Mouse (Mus musculus) liver, postnatal 0 days (tissue): Measurements from ENCODE around the gene Wdr93. TPM values are rescaled to one million over a fixed set of nuclear protein-coding genes. Genes with fewer than 3 reads are reported as not detected.

Experiments
- ATAC-seq: fragments of 200-750 bp; cut with Nextera tagmentation; 2 replicates; pipeline ENCODE4 v1.8.0; 2017; ENCODE audit warnings: mild to moderate bottlenecking, moderate library complexity
- DNase-seq: peaks from one replicate; pipeline ENCODE4 v3.0.0-alpha.2; 2016
- H3K27ac ChIP-seq: fragments of 300-500 bp; sonication (generic); 2 replicates; pipeline ENCODE4 v1.5.1; 2014; ENCODE audit warnings: antibody characterized with exemption, moderate library complexity, mild to moderate bottlenecking, low read depth
- H3K27me3 ChIP-seq: fragments of 300-500 bp; sonication (generic); 2 replicates; pipeline ENCODE4 v1.6.1; 2014; ENCODE audit warnings: low read length, control low read depth, mixed read lengths; ENCODE audit not compliant: insufficient read depth
- H3K36me3 ChIP-seq: fragments of 300-500 bp; sonication (generic); replicated peaks from 2 replicates; pipeline ENCODE4 v1.6.1; 2014; ENCODE audit warnings: mild to moderate bottlenecking, control low read depth, low read length, moderate library complexity, mixed read lengths; ENCODE audit not compliant: insufficient read depth
- H3K4me1 ChIP-seq: fragments of 300-500 bp; sonication (generic); 2 replicates; pipeline ENCODE4 v1.6.1; 2014; ENCODE audit warnings: antibody characterized with exemption, mild to moderate bottlenecking, control low read depth; ENCODE audit not compliant: insufficient read depth
- H3K4me2 ChIP-seq: fragments of 300-500 bp; sonication (generic); 2 replicates; pipeline ENCODE4 v1.6.1; 2014; ENCODE audit warnings: low read depth, mild to moderate bottlenecking, low read length, moderate library complexity, mixed read lengths
- H3K4me3 ChIP-seq: fragments of 300-500 bp; sonication (generic); 2 replicates; pipeline ENCODE4 v1.5.1; 2014; ENCODE audit warnings: low read depth, low read length
- H3K9ac ChIP-seq: fragments of 300-500 bp; sonication (generic); replicated peaks from 2 replicates; pipeline ENCODE4 v1.6.1; 2014; ENCODE audit warnings: mild to moderate bottlenecking, moderate library complexity
- H3K9me3 ChIP-seq: fragments of 300-500 bp; sonication (generic); 2 replicates; pipeline ENCODE4 v1.6.1; 2016; ENCODE audit warnings: mild to moderate bottlenecking, control low read depth, low read length, mixed read lengths
- CTCF ChIP-seq: sonication (generic); IDR thresholded peaks from 2 replicates; pipeline ENCODE4 v1.5.1; 2016; ENCODE audit warnings: antibody characterized with exemption, low read depth
- EP300 ChIP-seq: IDR thresholded peaks from 2 replicates; pipeline ENCODE4 v1.6.1; 2016; ENCODE audit warnings: antibody characterized with exemption, low read depth, mild to moderate bottlenecking
- WGBS: fragments of 180-500 bp; shearing (Covaris S2); extraction: QIAGEN DNeasy Blood & Tissue Kit; methylation state at CpG from one replicate; pipeline ENCODE4 v1.1.7; 2014; ENCODE audit not compliant: insufficient replicate concordance; 5-methylcytosine and 5-hydroxymethylcytosine counted together
- polyA plus RNA-seq: library from polyadenylated mRNA; unstranded; fragments of >200 nt; fragmentation: Nextera tagmentation; extraction: Ambion mirVana; gene quantifications from 2 replicates; pipeline ENCODE4 v1.2.1, GENCODE M21; 2015

Gene Wdr93
- polyA plus RNA-seq, 1 experiment from 2014 or later, result 0.11 TPM

GRCm38 (mm10) chr7:79819996-79820395 lies 77.0 kb downstream of the Wdr93 start:
- Histone ChIP-seq H3K4me2 (no peak overlapping the region), H3K27me3 (no peaks in the 10 kb centered on the region), H3K4me1 (no peaks in the 10 kb centered on the region), H3K27ac (no peak overlapping the region), H3K36me3 (peaks cover 6% of the 10 kb centered on the region; the same call in 1 of the 2 replicates), H3K9ac (no peak overlapping the region), H3K4me3 (no peak overlapping the region), H3K9me3 (no peaks in the 10 kb centered on the region; the same call in 1 of the 2 replicates)
- ATAC-seq, result no peak
- WGBS, result 63% methylated on average over 11 of the region's 11 CpGs
- no peak for DNase-seq
- TF ChIP-seq CTCF (no peak), EP300 (no peak)

GRCm38 (mm10) chr7:79822092-79822695 lies 79.2 kb downstream of the Wdr93 start:
- ATAC-seq, result no peak
- no peak overlapping the region for H3K4me2 ChIP-seq
- no peaks in the 10 kb centered on the region for H3K4me1 ChIP-seq
- H3K4me3 ChIP-seq, result no peak overlapping the region
- DNase-seq, result no peak
- no peak overlapping the region for H3K9ac ChIP-seq
- no peaks in the 10 kb centered on the region; the same call in 1 of the 2 replicates for H3K9me3 ChIP-seq
- H3K27me3 ChIP-seq, result no peaks in the 10 kb centered on the region
- H3K36me3 ChIP-seq, result peaks cover 12% of the 10 kb centered on the region; the same call in 1 of the 2 replicates
- no peak overlapping the region for H3K27ac ChIP-seq
- no peak for TF ChIP-seq CTCF
- no peak for TF ChIP-seq EP300
- 61% methylated on average over 12 of the region's 12 CpGs for WGBS

- no peaks in the 10 kb centered on the region for H3K4me1 ChIP-seq
- H3K27me3 ChIP-seq, result no peaks in the 10 kb centered on the region
- WGBS, result 72% methylated on average over 3 of the region's 3 CpGs
- H3K4me3 ChIP-seq, result no peak overlapping the region
- peaks cover 12% of the 10 kb centered on the region; the same call in 1 of the 2 replicates for H3K36me3 ChIP-seq
- TF ChIP-seq EP300 (no peak), CTCF (no peak)
- DNase-seq (no peak), ATAC-seq (no peak)
- no peak overlapping the region for H3K9ac ChIP-seq
- no peak overlapping the region for H3K4me2 ChIP-seq
- H3K27ac ChIP-seq, result no peak overlapping the region
- H3K9me3 ChIP-seq, result no peaks in the 10 kb centered on the region; the same call in 1 of the 2 replicates
These were observed 85.4 kb downstream of the Wdr93 start for GRCm38 (mm10) chr7:79828341-79828740.

GRCm38 (mm10) chr7:79831145-79831544 lies 88.2 kb downstream of the Wdr93 start:
- no peak overlapping the region for H3K4me3 ChIP-seq
- no peak for ATAC-seq
- DNase-seq, result no peak
- 0 out of 2 replicates have a peak, but pooled peaks cover 2% of the 10 kb centered on the region for H3K36me3 ChIP-seq
- no peaks in the 10 kb centered on the region for H3K9me3 ChIP-seq
- no peak overlapping the region for H3K27ac ChIP-seq
- no peaks in the 10 kb centered on the region for H3K4me1 ChIP-seq
- 54% methylated on average over 6 of the region's 6 CpGs for WGBS
- H3K27me3 ChIP-seq, result no peaks in the 10 kb centered on the region
- H3K9ac ChIP-seq, result no peak overlapping the region
- TF ChIP-seq EP300 (no peak), CTCF (no peak)
- no peak overlapping the region for H3K4me2 ChIP-seq

GRCm38 (mm10) chr7:79831585-79831984 lies 88.6 kb downstream of the Wdr93 start:
- 55% methylated on average over 6 of the region's 6 CpGs for WGBS
- Histone ChIP-seq H3K9ac (no peak overlapping the region), H3K27ac (no peak overlapping the region), H3K27me3 (no peaks in the 10 kb centered on the region), H3K36me3 (0 out of 2 replicates have a peak, but pooled peaks cover 2% of the 10 kb centered on the region), H3K4me2 (no peak overlapping the region), H3K4me1 (no peaks in the 10 kb centered on the region), H3K4me3 (no peak overlapping the region), H3K9me3 (no peaks in the 10 kb centered on the region)
- DNase-seq (no peak), ATAC-seq (no peak)
- TF ChIP-seq EP300, result no peak
- TF ChIP-seq CTCF, result no peak

- no peaks in the 10 kb centered on the region for H3K9me3 ChIP-seq
- no peak overlapping the region for H3K4me2 ChIP-seq
- ATAC-seq (no peak), DNase-seq (no peak)
- TF ChIP-seq EP300 (no peak), CTCF (no peak)
- no peak overlapping the region for H3K27ac ChIP-seq
- no peaks in the 10 kb centered on the region for H3K27me3 ChIP-seq
- H3K36me3 ChIP-seq, result 0 out of 2 replicates have a peak, but pooled peaks cover 2% of the 10 kb centered on the region
- H3K4me1 ChIP-seq, result no peaks in the 10 kb centered on the region
- H3K4me3 ChIP-seq, result no peak overlapping the region
- H3K9ac ChIP-seq, result no peak overlapping the region
These were observed 90.0 kb downstream of the Wdr93 start for GRCm38 (mm10) chr7:79832980-79833379.

GRCm38 (mm10) chr7:79835196-79835595 lies 92.2 kb downstream of the Wdr93 start:
- Histone ChIP-seq H3K27me3 (no peaks in the 10 kb centered on the region), H3K27ac (no peak overlapping the region), H3K4me1 (no peaks in the 10 kb centered on the region), H3K4me2 (no peak overlapping the region), H3K4me3 (no peak overlapping the region), H3K9me3 (no peaks in the 10 kb centered on the region), H3K36me3 (0 out of 2 replicates have a peak, but pooled peaks cover 2% of the 10 kb centered on the region), H3K9ac (no peak overlapping the region)
- no peak for DNase-seq
- WGBS, result 91% methylated on average over 6 of the region's 6 CpGs
- ATAC-seq, result no peak
- TF ChIP-seq EP300, result no peak
- TF ChIP-seq CTCF, result no peak

Other genes with a start within 250 kb of the Wdr93 start
- 0.20 TPM in 1 of 2 replicates, not detected in the other for gene Rhcg, start 125.5 kb upstream of the Wdr93 start, polyA plus RNA-seq
- gene Ticrr, start 83.0 kb upstream of the Wdr93 start, polyA plus RNA-seq, result 2.2 and 2.5 TPM in 2 replicates
- gene Kif7, start 27.4 kb upstream of the Wdr93 start, polyA plus RNA-seq, result 0.15 and 0.19 TPM in 2 replicates
- not detected in 2 replicates for gene Plin1, start 10.3 kb upstream of the Wdr93 start, polyA plus RNA-seq
- gene Pex11a, start within 50 bp of the Wdr93 start, polyA plus RNA-seq, result 13.5 and 16.1 TPM in 2 replicates
- not detected in 2 replicates for gene Mesp1, start 50.6 kb downstream of the Wdr93 start, polyA plus RNA-seq
- gene Mesp2, start 67.6 kb downstream of the Wdr93 start, polyA plus RNA-seq, result 0.07 TPM in 1 of 2 replicates, not detected in the other
- gene Anpep, start 117.9 kb downstream of the Wdr93 start, polyA plus RNA-seq, result 24.8 and 26.7 TPM in 2 replicates
- gene Ap3s2, start 177.5 kb downstream of the Wdr93 start, polyA plus RNA-seq, result 8.0 and 8.3 TPM in 2 replicates
- 2.5 and 2.8 TPM in 2 replicates for gene Arpin, start 192.2 kb downstream of the Wdr93 start, polyA plus RNA-seq